8 mouse cellular contexts compared by ENCODE assay signal in genomic region chr7:112953777-112954291, GRCm38 (mm10). TPM values are rescaled to one million over a fixed set of nuclear protein-coding genes. Genes with fewer than 3 reads are reported as not detected.
DNase-seq lines count a peak whose midpoint lies in the region; ATAC-seq and TF ChIP-seq lines count a peak whose summit lies in the region.

Rassf10 (plus strand) TSS chr7:112953962.

- TF ChIP-seq CTCF in G1E (IDR thresholded peaks at IDR 0.05; ENCODE audit: low read depth, low read length) = no peak
- no peak for TF ChIP-seq CTCF in brain, embryonic 14.5 days (IDR thresholded peaks at IDR 0.05; ENCODE audit: borderline replicate concordance, extremely low read depth, insufficient read depth, insufficient read length)

- H3K27me3 ChIP-seq in G1E (ENCODE audit: insufficient read depth, low read length) = no peaks in the 10 kb centered on the region; the same call in 1 of the 2 replicates
- H3K27me3 ChIP-seq in forebrain, embryonic 14.5 days (replicated peaks; ENCODE audit: control insufficient read depth, insufficient read depth, low read length) = peaks cover 45% of the 10 kb centered on the region

- no peaks in the 10 kb centered on the region for H3K36me3 ChIP-seq in G1E (replicated peaks)
- no peaks in the 10 kb centered on the region for H3K36me3 ChIP-seq in forebrain, embryonic 14.5 days (ENCODE audit: control insufficient read depth, insufficient read depth, low read length)

- intact Hi-C loops in heart, postnatal 10 days (cut with DNase I) = no loop called here

- no peak for TF ChIP-seq POLR2A in brain, embryonic 14.5 days (IDR thresholded peaks at IDR 0.05; ENCODE audit: borderline replicate concordance, extremely low read depth, insufficient read depth, insufficient read length, poor library complexity, severe bottlenecking)

- no peak for DNase-seq in G1E (ENCODE audit: low spot score)
- peak; percentile 77 for DNase-seq in brain, embryonic 14.5 days (ENCODE audit: low read depth)
- peak; percentile 55 for DNase-seq in forebrain, embryonic 14.5 days (ENCODE audit: low spot score)
- peak; percentile 80 to 83 for DNase-seq in heart, postnatal 10 days
- peak; percentile 93 to 94 for DNase-seq in kidney, postnatal 36 days
- peak; percentile 75 for DNase-seq in lung, postnatal 14 days
- peak; percentile 13 for DNase-seq in right cerebral cortex, adult 18-20 months

- peak within 1 kb of the TSS; percentile 27; the same call in 1 of the 2 replicates for H3K4me3 ChIP-seq in G1E (ENCODE audit: low read depth, low read length)
- H3K4me3 ChIP-seq in forebrain, embryonic 14.5 days (ENCODE audit: low read depth, low read length) = peak within 1 kb of the TSS; percentile 46

- peak within 1 kb of the TSS; percentile 50 for H3K9ac ChIP-seq in forebrain, embryonic 14.5 days (ENCODE audit: low read length)

- H3K4me2 ChIP-seq in forebrain, embryonic 14.5 days (ENCODE audit: low read length) = peak within 1 kb of the TSS; percentile 84

- ATAC-seq in G1E (ENCODE audit: extremely low read depth, insufficient number of reproducible peaks, low FRiP score, poor library complexity, severe bottlenecking) = no peak
- ATAC-seq in forebrain, embryonic 14.5 days = peak; percentile 72
- ATAC-seq in CD4-positive, CD25-positive, alpha-beta regulatory T cell, adult 4 months = no peak

- H3K27ac ChIP-seq in forebrain, embryonic 14.5 days (ENCODE audit: low read depth, low read length) = no peak within 1 kb of the TSS

- WGBS in forebrain, embryonic 14.5 days = under 1% methylated on average over 40 of the region's 41 CpGs

- peaks cover 31% of the 10 kb centered on the region for H3K9me3 ChIP-seq in G1E (replicated peaks)
- H3K9me3 ChIP-seq in forebrain, embryonic 14.5 days (replicated peaks; ENCODE audit: control insufficient read depth, low read length) = no peaks in the 10 kb centered on the region

- no peaks in the 10 kb centered on the region for H3K4me1 ChIP-seq in G1E (ENCODE audit: insufficient read depth, low read depth, low read length)
- peaks cover 13% of the 10 kb centered on the region; the same call in 1 of the 2 replicates for H3K4me1 ChIP-seq in forebrain, embryonic 14.5 days (ENCODE audit: control insufficient read depth, insufficient read depth, low read length)

RNA-seq across cellular contexts. Expression of gene Rassf10, which starts in this region (rescaled TPM):
- total RNA-seq in G1E (2014; fragmentation: Nextera tagmentation) (not detected in 2 replicates), G1E (2017) (0.12 TPM in 1 of 2 replicates, not detected in the other)
- polyA plus RNA-seq in G1E (2012) = not detected in 2 replicates
- polyA plus RNA-seq in brain, embryonic 14.5 days (2012; rRNA removed) = 1.8 and 2.2 TPM in 2 replicates
- polyA plus RNA-seq in forebrain, embryonic 14.5 days (2014; fragmentation: Nextera tagmentation; extraction: Ambion mirVana) = 1.4 and 1.5 TPM in 2 replicates
- 1 to 10 TPM; 2.4 to 2.6 TPM for total RNA-seq in heart, postnatal 10 days (2021)
- not detected for polyA plus RNA-seq in CD4-positive, CD25-positive, alpha-beta regulatory T cell, adult 4 months (2017; shearing (Covaris generic))
